Mouse (Mus musculus): ENCODE results near the gene Zfp260. TPM values are rescaled to one million over a fixed set of nuclear protein-coding genes. Genes with fewer than 3 reads are reported as not detected.
A peak's percentile ranks its signal among the peaks of the same experiment; 100 is the strongest.
"Not testable (repeated sequence)": the region's sequence is repeated elsewhere in the genome, so short reads cannot be mapped to it uniquely, and the experiment has no call there.

The Zfp260 gene
- 10 to 100 TPM; 30.9 to 35.3 TPM for total RNA-seq (2021)

- intact Hi-C loops (cut with DNase I) = loop anchor here (2.0 to 5.0 kb wide), 3 partner anchors 44 to 83 kb away; partner anchors contain the start of genes Zfp14 and Zfp146
- DNase-seq = peak; percentile 87 to 91
Observed at GRCm38 (mm10) chr7:30094646-30095429, at the start of gene Zfp260. Gene Zfp260 (plus strand): TSS chr7:30094777.

- no peak for DNase-seq
- intact Hi-C loops (cut with DNase I) = no loop called here
Observed at GRCm38 (mm10) chr7:30048126-30048525, 46.5 kb upstream of the Zfp260 start.

- DNase-seq = peak; percentile 89 to 91
- intact Hi-C loops (cut with DNase I) = loop anchor here (2.0 kb wide), 1 partner anchor 44 kb away; the partner anchor contains the start of gene Zfp260
Observed at GRCm38 (mm10) chr7:30050882-30051548, 43.6 kb upstream of the Zfp260 start, which contains the start of gene Zfp14. Gene Zfp14 (minus strand): TSS chr7:30051380.

GRCm38 (mm10) chr7:30053591-30053990 lies 41.0 kb upstream of the Zfp260 start:
- intact Hi-C loops (cut with DNase I) = no loop called here
- no peak for DNase-seq

GRCm38 (mm10) chr7:30060341-30060740 lies 34.2 kb upstream of the Zfp260 start:
- intact Hi-C loops (cut with DNase I) = no loop called here
- no peak for DNase-seq

GRCm38 (mm10) chr7:30062478-30062877 lies 32.1 kb upstream of the Zfp260 start:
- DNase-seq = no peak
- intact Hi-C loops (cut with DNase I) = no loop called here

GRCm38 (mm10) chr7:30064622-30065021 lies 30.0 kb upstream of the Zfp260 start:
- no peak for DNase-seq
- intact Hi-C loops (cut with DNase I) = no loop called here

- DNase-seq = peak; percentile 78 to 85
- intact Hi-C loops (cut with DNase I) = loop anchor here (2.0 kb wide), 1 partner anchor 16 kb away; no protein-coding TSS in a partner anchor
Observed at GRCm38 (mm10) chr7:30072146-30073028, 22.2 kb upstream of the Zfp260 start, which contains the start of gene Zfp82. Gene Zfp82 (minus strand): TSS chr7:30072900.

- no peak for DNase-seq
- intact Hi-C loops (cut with DNase I) = loop anchor here (5.0 kb wide), 1 partner anchor 36 kb away; the partner anchor contains the start of gene Zfp382
Observed at GRCm38 (mm10) chr7:30086524-30086923, 8.1 kb upstream of the Zfp260 start.

- intact Hi-C loops (cut with DNase I) = loop anchor here (2.0 to 5.0 kb wide), 2 partner anchors 17 to 33 kb away; partner anchors contain the start of genes Zfp382 and Zfp82
- no peak for DNase-seq
Observed at GRCm38 (mm10) chr7:30089405-30089804, 5.2 kb upstream of the Zfp260 start.

- intact Hi-C loops (cut with DNase I) = loop anchor here (5.0 kb wide), 1 partner anchor 78 kb away; no protein-coding TSS in a partner anchor
- DNase-seq = peak; percentile 95 to 96
Observed at GRCm38 (mm10) chr7:30090092-30090969, 4.2 kb upstream of the Zfp260 start, which contains the start of the genes Gm26920 and Zfp566. Gene Gm26920 (minus strand): TSS chr7:30090410. Gene Zfp566 (minus strand): TSS chr7:30090527.

- DNase-seq = no peak
- intact Hi-C loops (cut with DNase I) = loop anchor here (5.0 kb wide), 1 partner anchor 79 kb away; no protein-coding TSS in a partner anchor
Observed at GRCm38 (mm10) chr7:30090970-30091585, 3.5 kb upstream of the Zfp260 start.

- intact Hi-C loops (cut with DNase I) = loop anchor here (5.0 kb wide), 1 partner anchor 80 kb away; no protein-coding TSS in a partner anchor
- DNase-seq = no peak
Observed at GRCm38 (mm10) chr7:30092666-30093065, 1.9 kb upstream of the Zfp260 start.

GRCm38 (mm10) chr7:30093918-30094415 lies 610 bp upstream of the Zfp260 start:
- intact Hi-C loops (cut with DNase I) = loop anchor here (2.0 to 5.0 kb wide), 3 partner anchors 43 to 82 kb away; partner anchors contain the start of genes Zfp14 and Zfp146
- no peak for DNase-seq

GRCm38 (mm10) chr7:30095551-30096125 lies 1.1 kb downstream of the Zfp260 start:
- no peak for DNase-seq
- intact Hi-C loops (cut with DNase I) = loop anchor here (2.0 kb wide), 2 partner anchors 45 to 73 kb away; partner anchors contain the start of genes Zfp14 and Zfp146

GRCm38 (mm10) chr7:30099297-30099696 lies 4.7 kb downstream of the Zfp260 start:
- peak in 1 of 2 experiments; percentile 29 for DNase-seq
- intact Hi-C loops (cut with DNase I) = loop anchor here (2.0 kb wide), 1 partner anchor 22 kb away; the partner anchor contains the start of gene Zfp382

GRCm38 (mm10) chr7:30116076-30116475 lies 21.5 kb downstream of the Zfp260 start:
- intact Hi-C loops (cut with DNase I) = no loop called here
- no peak for DNase-seq

- DNase-seq; intact Hi-C loops (cut with DNase I): not testable (repeated sequence)
Observed at GRCm38 (mm10) chr7:30117935-30118334, 23.4 kb downstream of the Zfp260 start.

Data from heart, postnatal 36 days (tissue).